Mouse (Mus musculus) midbrain, embryonic 16.5 days (tissue): ENCODE results near the gene Glis1. TPM values are rescaled to one million over a fixed set of nuclear protein-coding genes. Genes with fewer than 3 reads are reported as not detected.
A peak's percentile ranks its signal among the peaks of the same experiment; 100 is the strongest.

Experiments used
- ATAC-seq: fragments of 200-750 bp; cut with Nextera tagmentation; 2 replicates; pipeline ENCODE4 v1.8.0; 2017; ENCODE audit warnings: moderate TSS enrichment
- H3K27ac ChIP-seq: fragments of 300-500 bp; sonication (generic); 2 replicates; pipeline ENCODE4 v1.5.1; 2014; ENCODE audit warnings: mild to moderate bottlenecking, low read length, mixed read lengths
- H3K27me3 ChIP-seq: fragments of 300-500 bp; sonication (generic); 2 replicates; pipeline ENCODE4 v1.6.1; 2014; ENCODE audit warnings: low read depth, low read length, mixed read lengths; ENCODE audit not compliant: control insufficient read depth, insufficient read depth
- H3K36me3 ChIP-seq: fragments of 300-500 bp; sonication (generic); 2 replicates; pipeline ENCODE4 v1.6.1; 2014; ENCODE audit warnings: mild to moderate bottlenecking, low read length, moderate library complexity, mixed read lengths; ENCODE audit not compliant: control insufficient read depth, insufficient read depth
- H3K4me1 ChIP-seq: fragments of 300-500 bp; sonication (generic); 2 replicates; pipeline ENCODE4 v1.6.1; 2014; ENCODE audit warnings: mild to moderate bottlenecking, low read length, mixed read lengths; ENCODE audit not compliant: control insufficient read depth, insufficient read depth
- H3K4me2 ChIP-seq: fragments of 300-500 bp; sonication (generic); 2 replicates; pipeline ENCODE4 v1.6.1; 2014; ENCODE audit warnings: mild to moderate bottlenecking, low read length, mixed read lengths
- H3K4me3 ChIP-seq: fragments of 300-500 bp; sonication (generic); 2 replicates; pipeline ENCODE4 v1.5.1; 2014; ENCODE audit warnings: low read depth, mild to moderate bottlenecking, low read length, moderate library complexity, mixed read lengths
- H3K9ac ChIP-seq: fragments of 300-500 bp; sonication (generic); 2 replicates; pipeline ENCODE4 v1.6.1; 2014; ENCODE audit warnings: low read depth, low read length, mixed read lengths
- H3K9me3 ChIP-seq: fragments of 300-500 bp; sonication (generic); replicated peaks from 2 replicates; pipeline ENCODE4 v1.6.1; 2014; ENCODE audit warnings: mild to moderate bottlenecking, low read length, mixed read lengths; ENCODE audit not compliant: control insufficient read depth, poor library complexity, severe bottlenecking
- WGBS: fragments of 180-500 bp; shearing (Covaris S2); extraction: QIAGEN DNeasy Blood & Tissue Kit; methylation state at CpG from one replicate; pipeline ENCODE4 v1.1.7; 2014; 5-methylcytosine and 5-hydroxymethylcytosine counted together
- microRNA-seq: library from miRNA; unstranded; fragments of <30 nt; microRNA quantifications from one replicate; pipeline ENCODE4, GENCODE M21; 2017
- polyA plus RNA-seq: library from polyadenylated mRNA; unstranded; fragments of >200 nt; fragmentation: Nextera tagmentation; extraction: Ambion mirVana; gene quantifications from 2 replicates; pipeline ENCODE4 v1.2.1, GENCODE M21; 2015

Gene Glis1
- polyA plus RNA-seq, 1 experiment from 2014 or later, result 2.4 TPM

DNA sequence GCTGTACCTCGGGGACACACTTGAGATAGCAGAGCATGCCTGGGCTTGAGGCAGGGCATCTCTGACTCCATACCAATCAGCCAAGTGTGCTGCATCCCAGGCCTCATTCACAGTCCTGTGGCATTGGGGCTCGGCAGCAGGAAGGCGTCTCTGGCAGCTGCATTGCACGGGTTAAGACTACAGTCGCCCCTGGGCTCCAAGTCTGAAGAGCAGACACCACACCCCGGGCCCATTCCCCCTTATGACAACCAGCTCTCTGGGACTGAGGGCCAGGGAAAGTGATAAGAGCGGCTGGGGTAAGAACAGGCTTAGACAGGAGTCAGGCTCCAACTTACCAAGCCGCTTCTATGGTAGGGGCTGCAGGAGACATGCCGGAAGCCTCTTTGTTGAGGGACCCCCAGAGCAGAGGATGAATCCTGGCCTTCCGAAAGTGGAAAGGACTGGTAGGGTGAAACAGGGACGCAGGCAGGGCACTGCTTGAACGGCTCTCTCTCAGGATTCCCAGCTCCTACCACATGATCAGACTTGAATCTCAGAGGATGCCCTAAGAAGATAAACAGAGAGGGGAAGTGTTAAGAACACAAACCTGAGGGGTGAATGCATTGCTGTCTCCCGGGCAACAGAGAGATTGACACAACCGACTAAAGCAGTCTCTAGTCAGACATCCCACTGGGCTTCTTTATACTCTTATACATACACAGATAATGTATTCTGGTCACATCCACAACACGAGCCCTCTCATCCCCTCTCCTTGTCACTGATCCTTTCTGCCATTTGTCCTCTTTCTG, 246.1 kb downstream of the Glis1 start:
- H3K9me3 ChIP-seq, result no peaks in the 10 kb centered on the region
- peak overlapping the region; percentile 61 for H3K9ac ChIP-seq
- peaks cover 25% of the 10 kb centered on the region for H3K4me1 ChIP-seq
- no peaks in the 10 kb centered on the region for H3K36me3 ChIP-seq
- ATAC-seq, result peak; percentile 81
- peak overlapping the region; percentile 51 for H3K4me2 ChIP-seq
- no peaks in the 10 kb centered on the region for H3K27me3 ChIP-seq
- H3K4me3 ChIP-seq, result peak overlapping the region; percentile 26
- H3K27ac ChIP-seq, result peak overlapping the region; percentile 89
- 6% methylated on average over 15 of the region's 15 CpGs for WGBS

DNA sequence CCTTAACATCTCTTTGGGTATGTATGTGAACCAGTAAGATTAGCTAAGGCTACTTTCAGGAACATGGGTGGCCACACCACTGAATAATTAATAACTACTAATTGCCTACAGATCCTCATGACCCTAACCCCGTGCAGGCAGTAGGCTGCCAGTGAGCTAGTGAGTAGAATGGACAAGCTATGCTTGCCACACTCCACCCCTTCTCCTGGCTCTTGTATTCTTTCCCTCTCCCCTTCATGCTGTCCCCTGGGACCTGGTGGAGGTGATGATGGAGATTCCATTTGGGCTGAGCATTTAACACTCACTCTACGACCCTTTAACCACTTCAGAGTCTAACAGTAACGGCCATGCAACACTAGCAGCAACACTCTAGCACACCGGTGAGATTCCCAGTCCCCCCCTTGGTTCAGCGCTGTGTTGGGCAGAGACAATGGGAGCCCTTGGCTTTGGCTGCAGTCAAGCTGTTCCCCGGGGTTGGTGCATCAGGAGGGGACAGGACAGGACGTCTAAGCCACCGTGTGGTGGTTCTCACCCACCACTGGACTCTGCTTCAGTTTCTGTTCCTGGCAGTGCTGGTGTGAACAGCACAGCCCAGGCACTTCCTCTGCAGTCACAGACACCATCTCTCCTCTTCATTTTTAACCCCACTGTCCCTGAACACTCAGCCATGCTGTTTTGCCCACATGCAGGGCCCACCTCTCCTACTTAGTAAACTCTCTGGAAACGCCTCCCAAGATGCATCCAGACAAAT, 246.9 kb downstream of the Glis1 start:
- peak; percentile 43 for ATAC-seq
- H3K4me3 ChIP-seq, result no peak overlapping the region
- WGBS, result 18% methylated on average over 9 of the region's 9 CpGs
- no peak overlapping the region for H3K9ac ChIP-seq
- H3K36me3 ChIP-seq, result no peaks in the 10 kb centered on the region
- H3K4me1 ChIP-seq, result peaks cover 25% of the 10 kb centered on the region
- H3K4me2 ChIP-seq, result peak overlapping the region; percentile 51
- H3K27me3 ChIP-seq, result no peaks in the 10 kb centered on the region
- peak overlapping the region; percentile 89 for H3K27ac ChIP-seq
- H3K9me3 ChIP-seq, result no peaks in the 10 kb centered on the region

DNA sequence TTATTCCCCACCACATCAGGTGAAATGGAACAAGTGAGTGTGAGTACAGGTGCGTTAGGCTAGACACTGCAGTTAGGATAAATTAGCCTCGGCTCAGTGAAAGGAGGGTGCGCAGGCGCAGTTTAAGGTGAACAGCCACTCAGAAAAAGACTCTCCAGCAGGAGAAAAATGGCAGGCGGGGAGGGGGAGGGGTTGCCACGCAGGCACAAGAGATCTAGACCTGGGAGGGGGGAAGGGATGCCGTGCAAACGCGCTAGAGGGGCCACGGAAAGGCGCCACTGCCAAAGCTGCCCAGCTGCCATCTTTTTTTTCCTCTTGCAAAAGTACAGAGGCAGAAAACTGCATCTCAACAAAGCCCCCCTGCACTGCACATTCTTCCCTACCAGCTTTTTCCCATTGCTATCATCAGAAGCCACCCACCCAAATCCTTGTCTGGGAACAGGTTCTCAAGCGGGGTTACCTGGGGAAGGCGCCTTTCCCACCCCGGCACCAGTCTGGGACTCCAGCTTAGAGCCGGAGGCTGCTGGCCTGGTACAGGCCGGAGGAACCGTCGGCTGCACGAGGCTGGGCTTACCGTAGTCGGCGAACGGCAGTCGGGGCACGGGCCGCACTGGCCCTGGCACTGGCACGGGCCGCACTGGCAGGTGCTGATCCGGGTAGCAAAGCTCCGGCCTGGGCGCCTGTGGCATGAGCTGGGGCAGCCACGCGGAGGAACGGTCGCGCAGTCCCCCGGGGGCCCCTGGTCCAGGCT, 248.8 kb downstream of the Glis1 start:
- no peak overlapping the region for H3K4me3 ChIP-seq
- H3K36me3 ChIP-seq, result no peaks in the 10 kb centered on the region
- H3K27me3 ChIP-seq, result no peaks in the 10 kb centered on the region
- WGBS, result 91% methylated on average over 37 of the region's 37 CpGs
- no peak overlapping the region for H3K27ac ChIP-seq
- ATAC-seq, result no peak
- H3K9ac ChIP-seq, result no peak overlapping the region
- no peak overlapping the region for H3K4me2 ChIP-seq
- H3K9me3 ChIP-seq, result no peaks in the 10 kb centered on the region
- peaks cover 29% of the 10 kb centered on the region for H3K4me1 ChIP-seq

DNA sequence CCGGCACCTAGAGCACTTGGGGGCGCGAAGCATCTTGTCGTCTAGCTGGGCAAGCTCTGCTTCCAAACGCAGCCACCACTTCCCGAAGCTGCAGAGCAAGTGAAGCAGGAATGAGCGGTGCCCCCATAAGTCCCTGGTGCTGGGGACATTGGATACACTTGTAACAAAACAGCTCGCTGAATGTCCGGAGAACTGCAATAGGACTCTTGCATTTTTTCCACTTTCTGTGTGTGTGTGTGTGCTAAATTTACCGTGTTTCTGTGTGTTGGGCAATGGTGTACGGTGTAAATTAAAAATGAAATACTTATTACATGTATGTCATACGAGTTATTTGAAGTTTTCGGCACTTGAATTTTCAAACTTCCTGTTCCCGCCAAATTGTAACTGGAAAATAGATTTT, 249.7 kb downstream of the Glis1 start, which contains the start of gene Dmrtb1:
TSS of gene Dmrtb1 (minus strand) at position 101 of the 400 bp plus-strand sequence.
- no peak for ATAC-seq
- H3K9me3 ChIP-seq, result no peaks in the 10 kb centered on the region
- H3K4me1 ChIP-seq, result peaks cover 29% of the 10 kb centered on the region
- no peaks in the 10 kb centered on the region for H3K27me3 ChIP-seq
- H3K4me2 ChIP-seq, result no peak within 1 kb of the TSS
- WGBS, result 97% methylated on average over 14 of the region's 14 CpGs
- no peak within 1 kb of the TSS for H3K9ac ChIP-seq
- no peaks in the 10 kb centered on the region for H3K36me3 ChIP-seq
- H3K4me3 ChIP-seq, result no peak within 1 kb of the TSS
- no peak within 1 kb of the TSS for H3K27ac ChIP-seq

Small RNA genes within 50 kb of the gene (microRNA-seq; reads per million reads assigned to microRNA genes)
- not detected for gene Gm24804

Other genes starting within 250 kb of the Glis1 start
- not detected in 2 replicates for gene Ldlrad1, start 225.4 kb upstream of the Glis1 start, polyA plus RNA-seq
- gene Lrrc42, start 181.1 kb upstream of the Glis1 start, polyA plus RNA-seq, result 54.6 and 59.4 TPM in 2 replicates
- 35.6 and 39.6 TPM in 2 replicates for gene Hspb11, start 181.0 kb upstream of the Glis1 start, polyA plus RNA-seq
- gene Dio1, start 127.4 kb upstream of the Glis1 start, polyA plus RNA-seq, result not detected in 2 replicates
- gene Yipf1, start 120.2 kb upstream of the Glis1 start, polyA plus RNA-seq, result 52.2 and 53.2 TPM in 2 replicates
- 19.3 and 19.8 TPM in 2 replicates for gene Ndc1, start 66.8 kb upstream of the Glis1 start, polyA plus RNA-seq
- gene Dmrtb1, start 249.6 kb downstream of the Glis1 start, polyA plus RNA-seq, result 45.9 and 68.2 TPM in 2 replicates